Mouse (Mus musculus) lung, embryonic 15.5 days (tissue): ENCODE measurements at regions not wholly inside any gene's neighbourhood (a gene's known extent, or its start where the extent isn't known, plus 50 kb on each side); places are given as distances from the start of the nearest gene placed in this dataset.

Experiments used
- ATAC-seq: fragments of 200-750 bp; cut with Nextera tagmentation; 2 replicates; pipeline ENCODE4 v1.8.0; 2017; ENCODE audit warnings: moderate number of reproducible peaks, borderline replicate concordance; ENCODE audit not compliant: low FRiP score, low TSS enrichment; ENCODE audit errors: extremely low read depth
- H3K27ac ChIP-seq: fragments of 300-500 bp; sonication (generic); 2 replicates; pipeline ENCODE4 v1.5.1; 2015; ENCODE audit warnings: moderate library complexity, mild to moderate bottlenecking, inconsistent platforms
- H3K27me3 ChIP-seq: fragments of 300-500 bp; sonication (generic); 2 replicates; pipeline ENCODE4 v1.6.1; 2015; ENCODE audit warnings: inconsistent platforms
- H3K36me3 ChIP-seq: fragments of 300-500 bp; sonication (generic); 2 replicates; pipeline ENCODE4 v1.6.1; 2015; ENCODE audit warnings: inconsistent platforms
- H3K4me1 ChIP-seq: fragments of 300-500 bp; sonication (generic); 2 replicates; pipeline ENCODE4 v1.6.1; 2015; ENCODE audit warnings: inconsistent platforms
- H3K4me2 ChIP-seq: fragments of 300-500 bp; sonication (generic); 2 replicates; pipeline ENCODE4 v1.6.1; 2015; ENCODE audit warnings: inconsistent platforms, mild to moderate bottlenecking, moderate library complexity
- H3K4me3 ChIP-seq: fragments of 300-500 bp; sonication (generic); 2 replicates; pipeline ENCODE4 v1.5.1; 2015; ENCODE audit warnings: mild to moderate bottlenecking, inconsistent platforms
- H3K9ac ChIP-seq: fragments of 300-500 bp; sonication (generic); 2 replicates; pipeline ENCODE4 v1.6.1; 2015; ENCODE audit warnings: inconsistent platforms
- H3K9me3 ChIP-seq: fragments of 300-500 bp; sonication (generic); 2 replicates; pipeline ENCODE4 v1.6.1; 2016; ENCODE audit warnings: inconsistent platforms
- WGBS: fragments of 180-500 bp; shearing (Covaris S2); methylation state at CpG from one replicate; pipeline ENCODE4 v1.1.7; 2015; 5-methylcytosine and 5-hydroxymethylcytosine counted together

DNA sequence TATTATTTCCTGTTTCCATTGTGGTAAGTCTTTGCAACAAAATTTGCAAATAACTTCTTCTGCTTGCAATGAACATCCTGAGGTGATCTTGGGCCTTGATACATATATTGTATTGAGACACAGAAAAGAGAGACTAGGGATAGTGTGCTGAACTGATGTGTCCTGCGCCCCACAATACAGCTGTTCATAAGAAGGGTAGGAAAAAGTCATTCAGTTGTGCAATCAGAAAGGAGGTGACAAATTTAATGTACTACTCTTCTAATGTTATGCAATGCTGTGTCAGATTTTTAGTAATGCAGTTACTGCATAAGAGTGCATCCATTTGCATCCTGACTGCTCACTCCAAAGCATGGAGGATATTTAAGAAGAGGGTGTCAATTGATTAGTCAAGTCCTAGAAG is 543.5 kb downstream of the Flrt2 start:
- no peaks in the 10 kb centered on the region for H3K9me3 ChIP-seq
- ATAC-seq = no peak
- H3K4me1 ChIP-seq = no peaks in the 10 kb centered on the region
- H3K36me3 ChIP-seq = no peaks in the 10 kb centered on the region
- no peak overlapping the region for H3K4me2 ChIP-seq
- no peaks in the 10 kb centered on the region for H3K27me3 ChIP-seq
- no peak overlapping the region for H3K4me3 ChIP-seq
- no peak overlapping the region for H3K27ac ChIP-seq
- H3K9ac ChIP-seq = no peak overlapping the region
- 90% methylated on average over 1 of the region's 1 CpGs for WGBS

DNA sequence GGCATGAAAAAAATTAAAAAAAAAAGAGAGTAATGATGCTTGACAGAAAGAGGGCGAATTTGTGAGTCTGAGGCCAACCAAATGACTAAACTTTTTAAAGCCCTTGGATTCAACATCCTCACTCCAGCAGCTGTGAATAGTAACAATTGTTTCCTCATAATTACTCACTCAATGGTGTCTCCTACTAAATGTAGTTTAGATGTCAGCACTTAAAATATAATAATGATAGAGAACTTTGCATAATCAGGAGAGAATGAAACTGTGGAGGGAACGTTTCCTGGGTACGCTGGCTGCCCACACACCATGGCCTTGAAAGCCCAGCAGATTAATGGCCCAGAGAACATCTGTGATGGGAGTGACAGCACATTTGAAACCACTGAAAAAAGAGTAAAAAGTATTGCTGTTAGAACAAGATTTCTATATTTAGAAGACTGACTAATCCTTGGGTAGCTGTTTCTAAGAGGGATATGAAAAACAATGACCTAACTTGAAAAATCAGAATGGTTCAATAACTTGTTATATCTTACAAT is 544.0 kb downstream of the Flrt2 start:
- WGBS = 48% methylated on average over 3 of the region's 3 CpGs
- Histone ChIP-seq H3K36me3 (no peaks in the 10 kb centered on the region), H3K27ac (no peak overlapping the region), H3K9ac (no peak overlapping the region), H3K4me1 (no peaks in the 10 kb centered on the region), H3K27me3 (no peaks in the 10 kb centered on the region), H3K4me3 (no peak overlapping the region), H3K4me2 (no peak overlapping the region), H3K9me3 (no peaks in the 10 kb centered on the region)
- no peak for ATAC-seq

DNA sequence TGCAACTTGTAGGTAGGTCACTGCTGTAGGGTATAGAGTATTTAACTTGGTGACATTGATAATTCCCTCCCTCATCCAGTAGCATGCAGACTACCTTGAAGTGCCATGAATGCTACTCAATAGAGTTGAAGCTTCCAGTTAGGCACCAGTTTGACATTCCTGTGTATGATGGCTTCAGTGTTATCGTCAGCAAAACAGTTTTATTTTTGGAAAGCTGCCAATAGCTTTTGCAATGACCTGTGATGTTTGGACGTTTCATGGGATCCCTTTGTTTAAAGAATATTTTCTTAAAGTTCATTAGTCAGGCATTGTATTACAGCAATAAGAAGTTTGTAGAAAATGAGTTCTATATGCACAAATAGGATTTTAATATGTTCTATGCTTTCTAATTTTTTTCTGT is 547.6 kb downstream of the Flrt2 start:
- no peaks in the 10 kb centered on the region for H3K27me3 ChIP-seq
- H3K36me3 ChIP-seq = no peaks in the 10 kb centered on the region
- H3K27ac ChIP-seq = no peak overlapping the region
- H3K9me3 ChIP-seq = no peaks in the 10 kb centered on the region
- no peaks in the 10 kb centered on the region for H3K4me1 ChIP-seq
- ATAC-seq = no peak
- no peak overlapping the region for H3K4me3 ChIP-seq
- WGBS = 19% methylated on average over 2 of the region's 2 CpGs
- H3K4me2 ChIP-seq = no peak overlapping the region
- no peak overlapping the region for H3K9ac ChIP-seq

DNA sequence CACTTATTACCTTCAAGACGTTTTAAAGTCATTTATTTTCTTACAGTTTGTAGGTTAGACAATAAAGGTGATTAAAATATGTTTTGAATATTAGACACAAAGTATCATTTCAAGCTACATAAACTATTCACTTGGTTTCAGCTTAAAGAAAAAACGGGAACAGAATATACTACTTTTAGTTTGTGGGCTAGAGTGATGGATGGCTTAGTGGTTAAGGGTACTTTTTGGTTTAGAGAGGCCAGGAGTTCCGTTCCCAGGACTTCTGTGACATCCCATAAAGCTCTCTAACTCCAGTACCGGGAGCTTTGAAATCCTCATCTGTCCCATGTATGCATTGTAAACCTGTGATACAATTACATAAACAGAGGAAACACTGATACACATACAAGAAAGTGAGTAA is 570.0 kb downstream of the Flrt2 start:
- no peak for ATAC-seq
- 50% methylated on average over 4 of the region's 4 CpGs for WGBS
- Histone ChIP-seq H3K9me3 (no peaks in the 10 kb centered on the region), H3K36me3 (no peaks in the 10 kb centered on the region), H3K4me2 (no peak overlapping the region), H3K4me1 (no peaks in the 10 kb centered on the region), H3K4me3 (no peak overlapping the region), H3K27ac (no peak overlapping the region), H3K27me3 (no peaks in the 10 kb centered on the region), H3K9ac (no peak overlapping the region)

DNA sequence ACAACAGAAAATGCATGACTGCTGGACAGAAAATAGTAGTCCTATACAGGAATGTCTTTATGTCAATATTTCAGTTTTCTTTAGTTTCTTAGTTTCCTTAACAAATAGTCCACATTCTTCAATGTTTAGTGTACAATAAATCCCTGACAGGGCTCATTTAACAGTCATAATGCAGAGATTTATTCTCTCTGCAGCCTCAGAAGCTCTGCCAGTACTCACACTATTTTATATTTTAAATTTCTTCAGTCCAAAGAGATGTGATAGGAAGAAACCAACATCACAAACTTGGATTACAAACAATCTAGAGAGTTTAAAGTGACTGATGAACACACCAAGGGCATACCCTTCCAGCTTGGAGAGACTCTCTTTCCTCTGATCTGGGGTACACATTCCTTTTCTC is 583.9 kb downstream of the Flrt2 start:
- no peak for ATAC-seq
- H3K4me2 ChIP-seq = no peak overlapping the region
- no peaks in the 10 kb centered on the region for H3K4me1 ChIP-seq
- no peaks in the 10 kb centered on the region for H3K36me3 ChIP-seq
- no peak overlapping the region for H3K27ac ChIP-seq
- no peaks in the 10 kb centered on the region for H3K9me3 ChIP-seq
- H3K9ac ChIP-seq = no peak overlapping the region
- no peaks in the 10 kb centered on the region for H3K27me3 ChIP-seq
- no peak overlapping the region for H3K4me3 ChIP-seq

DNA sequence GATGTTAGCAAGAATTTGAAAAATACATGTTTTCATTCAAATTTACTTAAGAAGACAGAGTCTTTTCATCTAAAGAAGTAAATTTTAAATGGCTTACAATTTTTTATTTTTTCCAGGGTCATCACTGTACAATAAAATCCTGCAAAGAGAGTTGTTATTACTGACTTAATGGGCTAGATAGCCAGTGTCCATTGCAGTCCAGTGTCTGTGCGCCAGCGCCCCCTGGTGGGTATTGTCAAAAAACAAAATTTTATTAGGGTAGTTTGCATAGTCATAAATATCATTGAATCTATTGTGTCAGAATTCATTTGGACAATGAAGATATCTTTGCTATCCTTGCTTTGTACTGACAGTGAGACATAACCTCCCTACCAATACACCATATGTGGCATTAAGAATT is 619.1 kb downstream of the Flrt2 start:
- 3% methylated on average over 2 of the region's 2 CpGs for WGBS
- Histone ChIP-seq H3K9ac (no peak overlapping the region), H3K4me1 (no peaks in the 10 kb centered on the region), H3K27ac (no peak overlapping the region), H3K36me3 (no peaks in the 10 kb centered on the region), H3K27me3 (no peaks in the 10 kb centered on the region), H3K9me3 (no peaks in the 10 kb centered on the region), H3K4me2 (no peak overlapping the region), H3K4me3 (no peak overlapping the region)
- no peak for ATAC-seq

DNA sequence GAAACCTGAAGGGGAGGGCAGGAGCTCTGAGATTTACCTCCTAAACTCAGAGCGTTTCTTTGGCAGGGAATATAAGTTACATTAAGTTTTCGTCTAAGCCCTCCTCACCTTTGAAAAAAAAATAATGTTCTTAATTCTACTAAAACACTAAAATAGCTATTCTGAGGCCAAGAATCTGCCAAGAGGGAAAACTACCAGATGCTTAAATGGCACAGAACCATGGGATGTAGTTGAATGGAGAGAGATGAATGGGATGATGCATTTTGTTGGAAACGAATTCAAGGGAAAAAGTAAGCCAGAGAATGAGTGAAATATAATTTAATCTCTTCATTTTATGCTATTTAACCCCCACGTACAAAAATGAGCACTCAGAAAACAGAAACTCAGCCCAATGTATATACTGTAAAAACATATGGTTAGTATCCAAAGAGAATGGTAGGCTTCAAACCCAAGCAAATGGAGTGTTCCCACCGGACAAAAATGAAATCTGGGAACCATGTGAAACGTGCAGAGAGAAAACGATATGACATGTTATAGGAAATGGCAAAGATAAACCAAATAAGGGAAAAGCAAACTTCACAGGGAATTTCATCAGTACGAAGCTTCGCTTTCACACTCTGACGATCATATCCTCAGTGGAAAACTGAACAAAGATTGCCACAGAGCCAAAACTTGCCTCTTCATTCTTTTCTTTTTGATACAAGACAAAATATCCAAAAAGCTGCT is 631.2 kb downstream of the Flrt2 start:
- no peak overlapping the region for H3K27ac ChIP-seq
- peak; percentile 14; the same call in 1 of the 2 replicates for ATAC-seq

DNA sequence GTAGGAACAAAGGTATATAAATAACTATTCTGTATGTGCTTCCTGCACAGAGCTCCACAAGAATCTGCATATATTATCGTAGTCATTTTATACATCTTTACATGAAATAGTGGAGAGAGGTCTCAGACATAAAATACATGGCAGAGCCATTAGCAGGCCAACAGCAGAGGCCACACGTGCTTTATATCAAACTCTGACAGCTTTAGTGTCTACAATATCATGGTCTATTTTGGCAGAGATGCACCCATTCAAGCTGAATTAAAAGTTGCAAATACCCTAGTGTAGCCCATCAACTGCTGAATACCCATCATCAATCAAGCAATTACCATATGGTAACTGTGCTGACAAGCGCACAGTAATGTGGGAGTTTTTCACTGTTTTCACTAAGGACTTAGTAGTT is 659.1 kb downstream of the Flrt2 start:
- Histone ChIP-seq H3K27ac (no peak overlapping the region), H3K27me3 (no peaks in the 10 kb centered on the region), H3K4me2 (no peak overlapping the region), H3K4me1 (no peaks in the 10 kb centered on the region), H3K36me3 (no peaks in the 10 kb centered on the region), H3K9ac (no peak overlapping the region), H3K4me3 (no peak overlapping the region), H3K9me3 (no peaks in the 10 kb centered on the region)
- 66% methylated on average over 3 of the region's 3 CpGs for WGBS
- ATAC-seq = no peak

More for the DNA sequence above, 631.2 kb downstream of the Flrt2 start:
- H3K9ac ChIP-seq = no peak overlapping the region
- H3K4me2 ChIP-seq = no peak overlapping the region
- 49% methylated on average over 10 of the region's 10 CpGs for WGBS
- no peaks in the 10 kb centered on the region for H3K36me3 ChIP-seq
- no peaks in the 10 kb centered on the region for H3K9me3 ChIP-seq
- H3K4me3 ChIP-seq = no peak overlapping the region
- H3K4me1 ChIP-seq = no peaks in the 10 kb centered on the region
- H3K27me3 ChIP-seq = no peaks in the 10 kb centered on the region

DNA sequence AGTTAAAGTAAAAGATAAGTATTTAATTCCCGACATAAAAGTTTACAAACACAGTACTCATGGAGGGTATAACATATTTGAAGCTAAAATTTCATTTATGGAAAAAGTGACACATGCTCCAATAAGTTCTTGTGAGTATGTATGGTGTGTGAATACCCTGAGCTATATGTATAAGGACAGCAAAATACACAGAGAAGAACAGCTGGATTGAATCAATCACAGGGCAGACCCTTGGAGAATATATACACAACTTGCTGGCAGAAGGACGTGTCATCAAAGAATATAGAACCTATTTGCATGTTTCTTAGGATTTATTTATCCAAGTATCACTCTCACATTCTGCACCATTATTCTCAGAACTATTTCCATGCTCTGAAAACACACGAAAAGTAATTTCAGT is 686.9 kb downstream of the Flrt2 start:
- 31% methylated on average over 3 of the region's 3 CpGs for WGBS
- Histone ChIP-seq H3K4me1 (no peaks in the 10 kb centered on the region), H3K27ac (no peak overlapping the region), H3K4me3 (no peak overlapping the region), H3K4me2 (no peak overlapping the region), H3K9ac (no peak overlapping the region), H3K9me3 (no peaks in the 10 kb centered on the region), H3K27me3 (no peaks in the 10 kb centered on the region), H3K36me3 (no peaks in the 10 kb centered on the region)
- peak; percentile 95 for ATAC-seq

DNA sequence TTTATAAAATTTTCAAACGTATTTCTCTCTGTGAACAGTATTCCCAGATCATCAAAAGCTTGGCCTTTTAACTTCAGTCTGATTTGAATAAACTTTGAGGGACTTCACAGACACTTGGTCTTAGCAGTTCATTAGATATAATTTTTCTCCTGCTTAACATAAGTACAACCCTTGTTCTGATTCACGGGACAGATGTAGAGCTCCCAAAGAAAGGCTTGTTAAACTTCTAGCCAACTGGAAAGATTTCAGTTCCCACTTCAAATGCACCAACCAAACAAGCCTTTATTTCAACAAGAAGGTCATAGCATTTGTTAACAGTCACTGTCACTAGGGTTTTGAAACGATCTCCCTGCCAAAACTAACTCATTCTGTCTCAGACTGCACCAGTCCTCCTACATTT is 727.1 kb downstream of the Flrt2 start:
- no peak overlapping the region for H3K27ac ChIP-seq
- H3K4me1 ChIP-seq = peaks cover 4% of the 10 kb centered on the region; the same call in 1 of the 2 replicates
- H3K4me2 ChIP-seq = no peak overlapping the region
- no peaks in the 10 kb centered on the region for H3K27me3 ChIP-seq
- no peak overlapping the region for H3K4me3 ChIP-seq
- no peaks in the 10 kb centered on the region for H3K36me3 ChIP-seq
- H3K9ac ChIP-seq = no peak overlapping the region
- ATAC-seq = peak; percentile 93
- 17% methylated on average over 3 of the region's 3 CpGs for WGBS
- H3K9me3 ChIP-seq = no peaks in the 10 kb centered on the region

DNA sequence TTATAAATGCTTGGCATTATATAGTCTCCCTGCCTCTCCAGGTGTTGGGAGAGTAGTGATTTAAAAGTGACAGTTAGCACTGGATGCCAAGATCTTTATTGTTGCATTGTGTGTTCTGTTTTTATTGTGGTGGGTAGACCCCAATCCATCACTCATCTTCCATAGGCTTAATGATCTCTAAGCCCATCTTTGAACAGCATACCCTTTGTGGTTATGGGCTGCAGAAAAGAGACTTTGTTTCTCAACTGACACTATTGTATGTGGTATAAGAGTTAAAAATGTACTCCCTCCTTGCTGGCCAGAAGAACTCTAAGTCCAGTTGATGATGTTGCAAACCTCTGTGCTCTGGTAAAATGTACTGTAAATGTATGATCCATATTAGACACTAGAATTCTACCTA is 727.5 kb downstream of the Flrt2 start:
- no peaks in the 10 kb centered on the region for H3K9me3 ChIP-seq
- H3K4me1 ChIP-seq = peaks cover 4% of the 10 kb centered on the region; the same call in 1 of the 2 replicates
- H3K4me2 ChIP-seq = no peak overlapping the region
- H3K36me3 ChIP-seq = no peaks in the 10 kb centered on the region
- no peak overlapping the region for H3K9ac ChIP-seq
- H3K27ac ChIP-seq = peak overlapping the region; percentile 24; the same call in 1 of the 2 replicates
- H3K4me3 ChIP-seq = no peak overlapping the region
- no peaks in the 10 kb centered on the region for H3K27me3 ChIP-seq
- ATAC-seq = 0 out of 2 replicates have a peak, but pooled peaks have one; percentile 73

DNA sequence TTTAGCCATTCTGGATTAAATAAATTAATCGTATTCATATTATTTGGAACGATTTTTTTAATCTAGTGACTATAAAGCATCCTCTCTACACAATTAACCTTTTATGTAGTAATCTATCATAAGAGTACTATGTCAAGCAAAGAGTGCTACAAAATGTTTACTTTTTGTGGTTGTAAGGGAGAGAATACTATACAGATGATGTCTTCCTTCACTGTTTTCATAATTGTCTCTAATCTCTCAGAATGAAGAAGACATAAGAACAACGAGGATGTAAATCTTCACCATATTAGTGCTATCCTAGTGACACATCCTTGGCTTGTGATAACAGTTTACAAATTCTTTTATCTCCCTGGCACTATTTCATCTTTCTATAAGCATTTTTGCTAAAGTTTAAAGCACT is 735.6 kb downstream of the Flrt2 start:
- Histone ChIP-seq H3K27ac (no peak overlapping the region), H3K9ac (no peak overlapping the region), H3K4me1 (no peaks in the 10 kb centered on the region), H3K36me3 (no peaks in the 10 kb centered on the region), H3K4me2 (no peak overlapping the region), H3K27me3 (no peaks in the 10 kb centered on the region), H3K9me3 (no peaks in the 10 kb centered on the region), H3K4me3 (no peak overlapping the region)
- 57% methylated on average over 3 of the region's 3 CpGs for WGBS
- ATAC-seq = no peak

DNA sequence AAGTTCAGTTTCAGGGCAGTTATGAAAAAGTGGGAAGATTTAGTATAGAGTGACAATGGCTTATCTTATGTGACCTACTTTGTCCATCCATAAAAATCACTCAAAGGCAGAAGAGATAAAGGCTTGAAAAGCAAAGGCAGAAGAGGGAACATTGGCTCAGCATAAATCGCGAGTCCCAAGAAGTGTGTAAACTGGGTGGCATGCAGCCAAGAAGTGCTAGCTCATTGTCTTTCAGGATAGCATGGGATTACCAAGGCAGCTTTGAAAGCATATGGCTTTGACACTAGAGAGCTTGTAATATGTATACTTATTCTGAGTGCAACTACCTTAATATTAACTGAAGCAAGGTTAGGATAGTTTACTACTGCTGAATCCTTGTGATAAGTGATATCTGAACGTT is 750.5 kb downstream of the Flrt2 start:
- Histone ChIP-seq H3K4me1 (no peaks in the 10 kb centered on the region), H3K9ac (no peak overlapping the region), H3K27me3 (no peaks in the 10 kb centered on the region), H3K27ac (no peak overlapping the region), H3K9me3 (no peaks in the 10 kb centered on the region), H3K4me3 (no peak overlapping the region), H3K4me2 (no peak overlapping the region), H3K36me3 (no peaks in the 10 kb centered on the region)
- ATAC-seq = no peak
- 55% methylated on average over 3 of the region's 3 CpGs for WGBS
